Mouse (Mus musculus) right cerebral cortex, adult 18-20 months (tissue): ENCODE measurements around the gene Ninj2.

ENCODE experiments used
- DNase-seq: peaks from one replicate; pipeline ENCODE4 v3.0.0; 2022; ENCODE audit warnings: mixed read lengths

Ninj2 gene

DNA sequence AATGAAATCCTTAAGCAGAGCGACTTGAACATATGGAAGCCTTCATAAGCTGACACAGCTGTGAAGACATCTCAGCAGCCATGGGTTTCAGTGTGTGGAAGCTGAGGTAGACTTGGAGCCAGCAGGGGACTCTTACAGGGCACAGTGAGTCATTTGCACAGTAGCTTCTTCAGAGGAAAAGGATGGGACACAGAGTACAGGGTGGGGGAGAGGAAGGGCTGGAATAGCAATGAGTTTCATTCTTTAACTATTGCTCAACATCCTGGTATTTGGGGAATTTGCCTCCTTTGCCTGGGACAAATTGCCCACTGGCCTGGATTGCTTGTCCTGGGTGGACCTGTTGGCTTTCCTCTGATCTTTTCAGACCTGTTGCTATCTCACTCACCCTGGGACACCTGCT is 52.3 kb downstream of the Ninj2 start:
- DNase-seq = peak; percentile 24

- DNase-seq = no peak
Observed at GRCm38 (mm10) chr6:120146676-120147075, 53.5 kb downstream of the Ninj2 start.

GRCm38 (mm10) chr6:120147411-120147810 is 54.3 kb downstream of the Ninj2 start:
- no peak for DNase-seq

- no peak for DNase-seq
Observed at GRCm38 (mm10) chr6:120148716-120149392, 55.7 kb downstream of the Ninj2 start.

GRCm38 (mm10) chr6:120149458-120150120 is 56.4 kb downstream of the Ninj2 start:
- no peak for DNase-seq

GRCm38 (mm10) chr6:120150206-120150605 is 57.1 kb downstream of the Ninj2 start:
- DNase-seq = no peak

DNA sequence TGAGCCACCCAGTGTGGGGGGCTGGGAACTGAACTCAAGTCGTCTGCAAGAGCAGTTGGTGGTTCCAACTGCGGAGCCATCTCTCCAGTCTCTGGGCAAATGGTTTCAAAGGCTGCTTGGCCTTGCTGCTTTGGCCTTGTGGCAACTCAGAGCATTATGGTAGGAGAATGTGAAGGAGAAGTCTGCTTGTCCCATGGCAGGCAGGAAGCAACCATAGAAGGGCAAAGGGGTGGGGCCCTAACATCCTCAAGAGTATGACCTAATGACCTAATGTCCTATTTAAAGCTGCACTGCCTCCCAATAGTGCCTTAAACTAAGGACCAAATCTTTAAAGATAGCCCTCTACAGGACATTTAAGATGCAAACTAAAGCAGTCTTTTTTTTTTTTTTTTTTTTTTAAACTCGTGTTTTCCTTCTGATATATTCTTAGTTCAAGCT is 58.5 kb downstream of the Ninj2 start:
- DNase-seq = no peak

DNA sequence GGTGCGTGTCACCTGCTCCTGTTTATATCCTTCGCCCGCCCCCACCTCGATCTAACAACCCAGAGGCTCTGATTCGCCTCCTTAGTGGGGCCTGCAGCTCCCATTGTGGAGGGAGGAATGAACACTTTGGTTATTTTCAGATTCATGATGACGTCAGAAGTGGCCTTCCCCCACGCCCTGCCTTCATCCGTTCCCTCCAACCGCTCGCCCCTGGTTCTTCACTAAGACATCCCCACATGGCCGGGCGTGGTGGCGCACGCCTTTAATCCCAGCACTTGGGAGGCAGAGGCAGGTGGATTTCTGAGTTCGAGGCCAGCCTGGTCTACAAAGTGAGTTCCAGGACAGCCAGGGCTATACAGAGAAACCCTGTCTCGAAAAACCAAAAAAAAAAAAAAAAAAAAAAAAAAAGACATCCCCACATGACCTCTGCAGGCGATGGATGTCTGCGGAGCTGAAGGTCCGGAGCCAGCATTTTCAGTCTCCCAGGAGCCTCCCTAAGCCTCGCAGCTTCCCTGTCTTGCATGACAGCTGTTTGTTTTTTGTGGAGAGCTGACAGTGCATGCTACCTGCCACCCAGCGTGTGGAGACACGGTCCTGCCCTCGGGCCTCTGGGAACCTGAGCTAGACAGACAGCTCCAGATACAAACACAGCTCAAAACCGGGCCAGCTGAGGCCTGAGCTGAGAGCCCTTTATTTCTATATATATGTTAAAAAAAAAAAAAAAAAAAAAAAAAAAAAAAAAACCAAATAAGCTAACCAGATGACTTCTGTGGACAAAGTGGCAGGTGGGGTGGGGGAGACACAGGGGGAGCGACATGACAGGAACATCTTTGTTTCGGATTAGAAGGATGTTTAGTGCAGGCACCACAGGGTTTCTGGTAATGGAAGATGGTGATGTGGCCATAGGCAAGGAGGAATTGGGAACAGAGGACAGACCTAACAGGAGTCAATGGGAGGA is 59.9 kb downstream of the Ninj2 start:
- no peak for DNase-seq

DNA sequence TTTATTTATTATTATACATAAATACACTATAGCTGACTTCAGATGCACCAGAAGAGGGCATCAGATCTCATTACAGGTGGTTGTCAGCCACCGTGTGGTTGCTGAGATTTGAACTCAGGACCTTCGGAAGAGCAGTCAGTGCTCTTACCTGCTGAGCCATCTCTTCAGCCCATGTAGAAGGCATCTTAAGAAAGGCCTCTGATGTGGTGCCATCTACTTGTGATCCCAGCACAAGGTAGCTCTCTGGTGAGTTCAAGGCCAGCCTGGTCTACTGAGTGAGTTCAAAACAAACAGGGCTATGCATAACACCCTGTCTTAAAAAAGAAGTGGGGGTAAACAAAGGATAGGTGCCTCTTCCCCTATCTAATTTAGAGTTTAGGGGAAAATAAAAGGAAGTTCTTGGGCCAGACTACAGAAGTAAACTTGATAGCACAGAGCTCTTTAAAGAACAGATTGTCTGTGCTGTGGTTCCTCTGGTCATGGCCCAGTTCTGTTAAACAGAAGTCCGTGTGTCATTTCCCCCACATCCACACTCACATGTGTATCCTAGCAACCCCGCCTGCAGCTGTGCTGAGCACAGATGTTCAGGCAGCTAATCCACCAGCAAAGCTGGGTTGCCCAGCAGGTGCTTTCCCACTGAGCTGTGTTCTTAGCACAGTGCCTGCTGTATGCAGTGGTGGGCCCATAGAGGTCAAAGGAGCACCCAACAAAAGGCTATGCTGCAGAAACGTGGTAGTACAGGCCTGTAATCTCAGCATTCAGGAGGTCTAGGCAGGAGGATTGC is 61.6 kb downstream of the Ninj2 start:
- DNase-seq = no peak

DNA sequence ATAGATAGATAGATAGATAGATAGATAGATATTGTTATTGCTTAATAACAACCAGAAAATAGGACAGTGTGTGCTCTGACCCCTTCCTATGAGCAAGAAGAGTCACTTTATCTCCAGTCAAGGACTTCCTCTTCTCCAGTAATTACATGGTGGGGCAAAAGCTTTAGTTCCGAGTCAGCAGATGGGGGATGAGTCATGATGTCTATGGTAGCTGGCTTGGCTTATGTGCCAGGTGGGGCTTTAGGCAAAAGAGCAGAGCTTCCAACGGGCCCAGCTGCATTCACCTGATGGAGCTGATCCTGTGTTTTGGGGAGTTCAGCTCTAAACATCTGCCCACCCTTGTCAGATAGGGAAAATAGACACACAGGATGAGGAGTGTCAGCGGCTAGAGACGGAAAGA is 62.4 kb downstream of the Ninj2 start:
- no peak for DNase-seq

- no peak for DNase-seq
Observed at GRCm38 (mm10) chr6:120157479-120157878, 64.3 kb downstream of the Ninj2 start.

DNA sequence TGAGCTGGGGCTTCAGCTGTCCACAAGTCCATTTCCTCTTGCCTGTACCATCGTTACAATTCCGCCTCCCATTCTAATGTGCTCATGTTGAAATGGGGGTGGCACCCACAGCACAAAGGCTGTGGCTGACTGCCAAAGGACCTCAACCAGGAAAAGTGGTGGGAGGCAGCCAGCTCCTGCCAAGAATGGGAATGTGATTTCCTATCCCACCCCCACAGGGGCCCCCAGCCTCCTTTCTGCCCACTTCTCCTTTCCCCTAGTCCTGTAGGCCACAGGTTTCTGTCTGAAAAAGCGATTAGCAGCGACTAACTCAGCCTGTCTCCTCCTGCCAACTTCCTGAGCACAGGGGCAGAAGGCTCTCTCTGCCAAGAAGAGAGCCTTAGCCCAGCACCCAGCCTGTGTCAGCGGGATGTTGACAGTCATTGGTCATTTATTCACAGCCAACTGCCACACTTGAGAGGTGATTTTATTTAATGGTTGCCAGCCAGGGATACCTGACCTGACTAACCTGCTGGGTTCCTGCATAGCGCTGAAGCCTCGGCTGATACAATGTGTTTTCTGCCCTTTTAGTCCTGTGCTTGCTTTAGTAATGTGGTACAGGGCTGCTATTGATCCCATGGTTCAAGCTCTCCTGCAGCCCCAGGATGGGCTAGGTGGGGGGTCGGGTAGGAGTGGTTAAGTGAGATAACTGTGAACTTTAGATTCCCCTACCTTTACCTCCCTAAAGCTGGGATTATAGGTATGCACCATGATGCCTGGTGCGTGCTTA is 66.2 kb downstream of the Ninj2 start:
- peak; percentile 58 for DNase-seq

GRCm38 (mm10) chr6:120162928-120163327 is 69.8 kb downstream of the Ninj2 start:
- DNase-seq = no peak

DNA sequence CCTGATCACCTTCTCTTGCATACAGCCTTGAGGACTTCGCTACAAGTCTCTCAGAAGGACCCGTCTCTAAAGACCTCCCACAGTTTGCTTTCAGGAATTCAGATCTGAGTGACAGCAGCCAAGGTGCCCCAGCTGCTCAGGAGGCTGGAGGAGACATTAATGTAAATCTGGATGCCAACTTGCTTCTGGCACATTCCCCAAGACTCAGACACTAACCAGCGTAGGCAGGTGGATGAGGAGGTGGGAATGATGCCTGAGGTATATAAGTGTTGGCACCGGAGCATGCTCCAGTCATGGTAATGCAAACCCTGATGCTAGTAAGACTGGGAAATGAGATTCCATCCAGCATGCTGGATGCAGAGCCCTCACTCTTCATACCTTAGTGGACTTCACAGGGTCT is 71.6 kb downstream of the Ninj2 start:
- peak; percentile 61 for DNase-seq

- DNase-seq = no peak
Observed at GRCm38 (mm10) chr6:120167574-120167973, 74.4 kb downstream of the Ninj2 start.

DNA sequence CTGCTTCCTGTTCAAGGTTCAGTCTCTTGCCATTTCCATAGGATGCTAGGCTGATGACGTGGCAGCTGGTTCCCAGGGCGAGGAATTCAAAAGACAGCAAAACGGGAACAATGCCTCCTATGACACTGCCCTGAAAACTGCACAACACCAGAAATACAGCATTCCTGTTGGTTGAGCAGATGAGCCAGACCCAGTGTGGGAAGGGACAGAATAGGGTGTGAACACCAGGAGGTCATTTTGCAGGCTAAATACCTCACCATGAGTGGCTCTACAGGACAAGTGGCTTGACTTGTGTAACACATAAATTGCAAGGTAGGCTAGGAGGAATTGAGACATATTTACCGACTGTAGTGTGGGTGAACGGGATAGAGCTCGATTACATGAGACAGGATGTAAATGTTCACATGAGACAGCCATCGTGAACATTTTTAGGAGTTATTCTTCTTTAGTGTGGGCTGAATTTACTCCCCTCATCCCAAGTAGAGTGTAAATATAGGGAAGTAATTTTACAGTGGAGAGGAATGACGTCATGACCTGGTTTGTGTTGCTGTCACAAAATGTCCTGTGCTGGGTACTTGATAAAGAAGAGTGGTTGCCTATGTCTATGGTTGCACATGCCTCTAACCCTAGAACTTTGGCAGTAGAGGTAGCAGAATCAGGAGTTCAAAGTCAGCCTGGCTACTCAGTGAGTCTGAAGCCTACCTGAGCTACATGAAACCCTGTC is 79.3 kb downstream of the Ninj2 start:
- no peak for DNase-seq

DNA sequence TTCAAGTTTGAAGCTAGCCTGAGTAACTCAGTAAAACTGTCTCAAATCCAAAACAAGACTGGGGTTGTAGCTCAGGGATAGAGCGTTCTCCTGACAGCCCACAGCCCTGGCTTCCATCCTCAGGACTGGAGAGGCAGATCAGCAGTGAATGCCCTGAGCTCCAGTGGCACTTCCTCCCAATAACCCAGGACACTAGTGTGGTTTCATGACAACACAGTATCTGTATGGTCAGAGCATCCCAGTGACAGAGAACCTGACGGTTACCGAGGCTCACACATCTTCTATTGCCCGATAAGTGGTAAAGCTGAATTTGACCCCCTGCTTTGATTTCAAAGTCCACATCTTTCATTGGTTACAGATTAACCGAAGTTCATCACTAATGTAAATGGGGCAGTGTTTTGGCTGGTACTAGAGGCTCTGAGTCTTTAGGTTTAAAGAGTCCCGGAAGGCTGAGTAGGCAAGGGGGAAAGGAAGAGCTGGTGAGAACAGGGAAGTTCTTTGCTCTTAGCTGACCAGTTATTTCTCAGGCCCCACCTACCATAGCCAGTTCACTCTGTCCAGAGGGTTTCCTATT is 81.0 kb downstream of the Ninj2 start:
- no peak for DNase-seq

DNA sequence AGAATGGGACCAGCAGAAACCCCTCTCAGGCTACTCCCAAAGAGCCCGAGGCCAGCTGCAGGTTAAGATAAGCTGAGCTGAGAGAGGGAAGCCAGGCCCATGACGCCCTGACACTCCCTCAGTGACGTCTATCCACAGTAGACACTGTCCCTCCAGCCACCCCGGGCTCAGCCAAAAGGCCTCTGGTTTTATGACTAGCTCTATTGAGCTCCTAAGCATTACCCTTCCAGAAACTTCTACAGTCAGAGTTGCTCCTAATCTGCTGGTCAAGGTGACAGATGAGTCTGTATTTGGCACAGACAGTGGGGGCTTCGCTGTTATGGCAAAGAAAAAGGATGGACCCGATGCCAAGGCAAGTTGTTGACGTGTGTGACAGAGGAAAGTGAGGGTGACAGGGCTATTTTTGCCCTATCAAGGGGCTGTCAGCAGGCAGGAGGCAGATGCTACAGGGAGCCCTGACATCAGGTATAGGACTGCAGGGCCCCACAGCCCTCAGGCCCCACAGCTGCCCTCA is 81.5 kb downstream of the Ninj2 start:
- DNase-seq = no peak

- DNase-seq = no peak
Observed at GRCm38 (mm10) chr6:120175650-120176049, 82.5 kb downstream of the Ninj2 start.

DNA sequence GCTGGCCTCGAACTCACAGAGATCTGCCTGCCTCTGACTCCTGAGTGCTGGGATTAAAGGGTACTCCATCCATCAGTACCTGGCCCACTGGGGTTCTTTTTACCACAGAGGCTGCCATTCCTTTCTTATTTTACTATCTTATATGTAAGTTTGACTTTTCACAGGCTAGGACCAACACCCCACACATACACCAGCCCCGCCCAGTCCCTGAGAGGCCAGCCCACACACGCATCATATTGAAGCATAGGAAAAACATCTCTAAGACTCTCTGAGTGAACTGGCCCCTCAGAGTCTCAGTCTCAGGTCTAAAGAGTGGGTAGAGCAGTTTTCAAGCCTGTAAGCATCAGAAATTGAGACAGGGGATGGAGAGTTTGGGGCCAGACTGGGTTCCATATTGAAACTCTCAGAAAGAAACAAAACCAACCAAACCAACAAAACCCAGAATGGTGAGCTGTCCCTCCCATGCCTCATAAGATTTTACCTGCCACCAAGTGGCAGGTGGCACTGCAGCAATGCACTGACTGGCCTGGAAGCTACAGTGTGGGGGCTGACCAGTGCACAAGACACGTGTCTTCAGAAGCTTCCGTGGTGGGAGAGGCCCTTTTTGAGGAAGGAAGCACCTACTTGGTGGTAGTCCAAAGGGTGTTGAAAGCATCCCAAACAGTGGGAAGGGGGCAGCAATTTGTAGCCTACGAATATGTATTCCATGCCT is 86.0 kb downstream of the Ninj2 start:
- DNase-seq = no peak
